Mouse (Mus musculus) ES-E14 (cell line): ENCODE measurements around the gene Pclaf.

ENCODE experiments used
- CHD2 ChIP-seq: IDR thresholded peaks from 2 replicates; pipeline ENCODE4 v1.6.1; 2014; ENCODE audit warnings: mild to moderate bottlenecking, low read depth, low read length, inconsistent platforms
- MAFK ChIP-seq: IDR thresholded peaks from 2 replicates; pipeline ENCODE4 v1.6.1; 2014; ENCODE audit warnings: mild to moderate bottlenecking, low read depth, low read length, inconsistent platforms; ENCODE audit not compliant: insufficient read depth
- ZC3H11A ChIP-seq: IDR thresholded peaks from 2 replicates; pipeline ENCODE4 v1.6.1; 2012; ENCODE audit warnings: low read depth, mild to moderate bottlenecking, inconsistent platforms, low read length, borderline replicate concordance
- ZNF384 ChIP-seq: IDR thresholded peaks from 2 replicates; pipeline ENCODE4 v1.6.1; 2012; ENCODE audit warnings: low read depth, low read length, inconsistent platforms

DNA sequence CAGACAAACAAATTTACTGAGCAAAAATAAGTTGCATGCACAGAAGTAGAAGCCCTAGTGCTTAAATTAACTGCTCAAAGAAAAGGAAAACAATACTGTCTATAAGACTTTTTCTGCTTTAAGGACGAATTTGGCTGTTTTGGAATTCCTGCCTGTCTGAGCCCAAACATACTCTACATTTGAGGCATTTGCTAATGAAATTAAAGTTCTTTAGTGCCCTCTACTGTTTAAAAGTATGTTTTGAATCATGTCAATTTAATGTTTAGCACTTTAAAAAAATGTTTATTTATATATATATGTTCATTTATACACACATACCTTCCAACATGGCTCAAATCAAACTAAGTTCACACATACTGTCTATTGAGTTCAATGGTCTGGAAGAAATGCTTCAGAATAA lies 39.8 kb upstream of the Pclaf start:
- TF ChIP-seq MAFK (no peak), ZNF384 (no peak), CHD2 (no peak), ZC3H11A (no peak)
